Mouse (Mus musculus) T-helper 1 cell (primary cell): ENCODE data around the gene Olfr586.

Experiments
- in situ Hi-C: fragments of 300-600 bp; cut with MboI, MseI; formaldehyde crosslinking; loops from one replicate; pipeline ENCODE4 v1.15.1; 2025; ENCODE audit warnings: high pct_unique_total_duplicates

The Olfr586 gene

GRCm38 (mm10) chr7:103125538-103125937 is at the start of gene Olfr586:
Gene Olfr586 (minus strand): TSS chr7:103125638.
- in situ Hi-C loops: no loop called here

DNA sequence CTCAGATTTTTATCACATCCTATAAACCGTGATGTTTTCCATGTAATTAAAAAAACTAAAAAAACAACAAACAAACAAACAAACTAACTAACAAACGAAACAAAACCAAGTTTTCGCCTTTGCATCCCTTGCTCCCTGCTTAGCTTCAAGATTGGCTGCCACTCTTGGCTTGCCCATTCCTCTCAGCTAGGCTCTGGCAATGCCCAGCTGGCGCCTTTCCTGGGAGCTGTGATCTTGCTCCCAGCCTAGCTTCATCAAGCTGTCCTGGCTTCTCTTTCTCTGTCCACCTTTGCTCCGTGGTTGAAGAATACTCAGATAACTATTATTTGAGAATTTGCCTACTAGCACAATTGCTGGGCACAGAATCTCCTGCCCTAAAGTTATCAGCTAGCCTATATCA is 44.3 kb upstream of the Olfr586 start:
- in situ Hi-C loops: no loop called here

DNA sequence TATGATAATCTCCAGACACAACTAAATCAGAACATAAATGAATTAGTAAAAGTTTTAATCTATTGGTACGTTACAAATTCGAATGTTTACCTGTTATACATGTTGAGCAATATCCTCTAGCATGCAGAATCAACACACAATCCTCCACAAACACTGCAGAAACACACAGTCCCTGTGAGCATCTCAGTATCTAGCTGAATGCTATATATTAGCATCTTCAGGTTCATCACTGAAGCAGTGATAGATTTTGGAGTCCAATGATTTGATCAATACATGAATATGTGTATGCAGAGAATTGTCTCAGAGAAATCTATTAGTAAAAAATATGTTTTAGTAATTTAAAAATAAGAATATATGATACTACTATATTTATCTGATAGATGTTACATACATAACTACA is 30.8 kb upstream of the Olfr586 start, which contains the start of gene Olfr589:
Gene Olfr589 (minus strand): TSS at position 101 of the 400 bp plus-strand sequence.
- in situ Hi-C loops: no loop called here

- in situ Hi-C loops: no loop called here
These were observed 15.1 kb upstream of the Olfr586 start, which contains the start of gene Olfr588-ps1 for GRCm38 (mm10) chr7:103140579-103140978. Gene Olfr588-ps1 (plus strand): TSS chr7:103140879.

- in situ Hi-C loops: no loop called here
These were observed 6.0 kb downstream of the Olfr586 start for GRCm38 (mm10) chr7:103119406-103119805.

- in situ Hi-C loops: no loop called here
These were observed 28.0 kb downstream of the Olfr586 start, which contains the start of gene Olfr585 for GRCm38 (mm10) chr7:103097420-103097819. Gene Olfr585 (plus strand): TSS chr7:103097720.

DNA sequence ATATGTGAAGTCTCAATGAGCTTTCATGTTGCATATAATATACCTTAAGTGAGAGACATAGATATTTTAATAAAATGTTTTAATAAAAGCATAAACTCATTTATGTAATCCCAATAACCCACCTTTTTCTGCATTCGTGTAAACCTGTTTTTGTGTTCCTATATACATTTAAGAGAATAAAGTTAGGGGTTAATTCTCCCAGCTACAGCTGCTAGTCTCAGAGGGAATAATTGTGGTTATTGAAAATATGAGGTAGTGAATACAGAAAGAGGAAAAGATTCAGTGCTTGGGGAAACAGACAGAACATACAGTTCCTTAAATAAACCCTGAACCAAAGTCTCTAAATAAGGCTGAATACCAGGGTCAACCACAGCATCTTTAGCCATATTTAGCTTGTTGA is 43.9 kb downstream of the Olfr586 start, which contains the start of gene Olfr584:
Gene Olfr584 (plus strand): TSS at position 301 of the 400 bp plus-strand sequence.
- in situ Hi-C loops: no loop called here
